29 mouse cellular contexts compared by ENCODE assay signal in genomic region chr8:108950311-108950710, GRCm38 (mm10).
"Had no signal": no experiment of that assay in that cellular context is flagged by ENCODE, and none has a peak within 500 bp of the region (broad histone marks: within the 10 kb centered on the region; RNA-seq: fewer than 3 reads in every experiment).

No protein-coding gene starts in this region.

- DNase-seq: gastrocnemius, adult 2 months; gastrocnemius, postnatal 10 days; gastrocnemius, postnatal 25 days; heart, adult 2 months; heart, postnatal 14 days; heart, postnatal 4 days; kidney, adult 18-20 months; kidney, adult 8-10 months; kidney, postnatal 10 days; kidney, postnatal 25 days; kidney, postnatal 4 days; liver; liver, embryonic 13.5 days had no signal

- H3K4me3 ChIP-seq: gastrocnemius, adult 2 months; heart, adult 2 months; heart, embryonic 10.5 days; heart, embryonic 12.5 days; heart, embryonic 15.5 days; hindbrain, embryonic 10.5 days; hindbrain, embryonic 12.5 days; intestine, embryonic 15.5 days; layer of hippocampus, adult 2 months; left cerebral cortex, adult 2 months; limb, embryonic 10.5 days; limb, embryonic 12.5 days; liver, embryonic 13.5 days; liver, embryonic 15.5 days had no signal

- H3K4me2 ChIP-seq: heart, embryonic 12.5 days; heart, embryonic 15.5 days; hindbrain, embryonic 12.5 days; hindbrain, embryonic 14.5 days; intestine, embryonic 15.5 days; limb, embryonic 12.5 days; liver, embryonic 11.5 days; liver, embryonic 13.5 days; liver, embryonic 15.5 days had no signal

- H3K27ac ChIP-seq: gastrocnemius, adult 2 months; heart, adult 2 months; heart, embryonic 10.5 days; heart, embryonic 15.5 days; hindbrain, embryonic 10.5 days; hindbrain, embryonic 12.5 days; hindbrain, embryonic 14.5 days; intestine, embryonic 15.5 days; layer of hippocampus, adult 2 months; left cerebral cortex, adult 2 months; limb, embryonic 10.5 days; limb, embryonic 12.5 days; liver, embryonic 13.5 days; liver, embryonic 15.5 days had no signal

- H3K9ac ChIP-seq: heart, embryonic 12.5 days; heart, embryonic 15.5 days; hindbrain, embryonic 12.5 days; hindbrain, embryonic 14.5 days; intestine, embryonic 15.5 days; limb, embryonic 12.5 days; liver, embryonic 13.5 days; liver, embryonic 15.5 days had no signal

- H3K27me3 ChIP-seq: heart, embryonic 12.5 days; heart, embryonic 15.5 days; hindbrain, embryonic 12.5 days; intestine, embryonic 15.5 days; limb, embryonic 12.5 days; liver, embryonic 13.5 days; liver, embryonic 15.5 days had no signal

- H3K4me1 ChIP-seq: heart, embryonic 12.5 days; heart, embryonic 15.5 days; hindbrain, embryonic 12.5 days; intestine, embryonic 15.5 days; limb, embryonic 12.5 days; liver, embryonic 13.5 days; liver, embryonic 15.5 days had no signal

- ATAC-seq: hindbrain, embryonic 16.5 days; inflammation-experienced regulatory T-cells, adult 6 months; intestine, embryonic 15.5 days; intestine, postnatal 0 days had no signal
